Mouse (Mus musculus) small intestine, adult 2 months (tissue): ENCODE data around the gene Dguok.

ENCODE experiments used
- CTCF ChIP-seq: fragments of 200-500 bp; IDR thresholded peaks from 2 replicates; pipeline ENCODE4 v1.5.1; 2012; ENCODE audit warnings: low read depth, mild to moderate bottlenecking, control low read depth, inconsistent platforms, low read length, moderate library complexity, mixed read lengths; ENCODE audit not compliant: insufficient replicate concordance, insufficient read length; ENCODE audit errors: extremely low read depth
- POLR2A ChIP-seq: fragments of 200-500 bp; IDR thresholded peaks from 2 replicates; pipeline ENCODE4 v1.6.1; 2012; ENCODE audit warnings: low read depth, mild to moderate bottlenecking, control low read depth, inconsistent platforms, low read length, moderate library complexity

- TF ChIP-seq POLR2A (no peak), CTCF (no peak)
Observed at GRCm38 (mm10) chr6:83439119-83439767, 67.5 kb downstream of the Dguok start.
